Mouse (Mus musculus) heart, adult 2 months (tissue): ENCODE measurements around the gene Faf1.

ENCODE experiments used
- CTCF ChIP-seq: fragments of 200-600 bp; IDR thresholded peaks from 2 replicates; pipeline ENCODE4 v1.8.1; 2022; ENCODE audit warnings: antibody characterized with exemption, mild to moderate bottlenecking, moderate library complexity
- EP300 ChIP-seq: fragments of 200-500 bp; IDR thresholded peaks from 2 replicates; pipeline ENCODE4 v1.6.1; 2011; ENCODE audit warnings: low read depth, low read length, control low read depth; ENCODE audit not compliant: insufficient read depth
- POLR2A ChIP-seq: fragments of 200-500 bp; IDR thresholded peaks from 2 replicates; pipeline ENCODE4 v1.6.1; 2011; ENCODE audit warnings: mild to moderate bottlenecking, low read depth, low read length, control low read depth; ENCODE audit not compliant: insufficient read depth

DNA sequence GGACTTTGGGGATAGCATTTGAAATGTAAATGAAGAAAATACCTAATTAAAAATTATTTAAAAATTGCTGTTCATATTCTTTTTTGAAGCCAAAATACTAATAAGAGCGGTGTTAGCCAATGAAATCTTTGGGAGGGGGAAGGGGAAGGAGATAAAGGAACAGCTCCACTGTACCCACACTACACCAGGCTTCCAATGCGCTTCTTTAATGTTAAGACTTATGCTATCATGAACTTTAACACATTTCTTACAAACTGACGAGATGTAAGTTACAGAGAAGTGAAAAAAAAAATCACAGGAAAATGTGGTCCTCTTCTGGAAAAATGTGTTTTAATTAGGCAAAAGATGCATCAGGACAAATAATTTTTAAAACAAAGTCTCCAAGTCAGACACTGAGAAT lies 15.8 kb upstream of the Faf1 start:
- no peak for TF ChIP-seq CTCF
- TF ChIP-seq POLR2A = no peak
- no peak for TF ChIP-seq EP300
